Mouse (Mus musculus) lung, embryonic 16.5 days (tissue): ENCODE measurements at regions not wholly inside any gene's neighbourhood (a gene's known extent, or its start where the extent isn't known, plus 50 kb on each side); places are given as distances from the start of the nearest gene placed in this dataset.

Experiments
- ATAC-seq: fragments of 200-750 bp; cut with Nextera tagmentation; 2 replicates; pipeline ENCODE4 v1.8.0; 2017; ENCODE audit warnings: low read depth, mild to moderate bottlenecking, moderate library complexity
- H3K27ac ChIP-seq: fragments of 300-500 bp; sonication (generic); 2 replicates; pipeline ENCODE4 v1.5.1; 2014; ENCODE audit warnings: mild to moderate bottlenecking, control low read depth, low read length
- H3K27me3 ChIP-seq: fragments of 300-500 bp; sonication (generic); 2 replicates; pipeline ENCODE4 v1.6.1; 2014; ENCODE audit warnings: low read depth, low read length, mixed read lengths; ENCODE audit not compliant: control insufficient read depth, insufficient read depth
- H3K36me3 ChIP-seq: fragments of 300-500 bp; sonication (generic); 2 replicates; pipeline ENCODE4 v1.6.1; 2014; ENCODE audit warnings: low read length; ENCODE audit not compliant: control insufficient read depth, insufficient read depth
- H3K4me1 ChIP-seq: fragments of 300-500 bp; sonication (generic); replicated peaks from 2 replicates; pipeline ENCODE4 v1.6.1; 2014; ENCODE audit warnings: low read length, mixed read lengths; ENCODE audit not compliant: control insufficient read depth, insufficient read depth
- H3K4me2 ChIP-seq: fragments of 300-500 bp; sonication (generic); 2 replicates; pipeline ENCODE4 v1.6.1; 2014; ENCODE audit warnings: low read depth, low read length, control low read depth
- H3K4me3 ChIP-seq: fragments of 300-500 bp; sonication (generic); 2 replicates; pipeline ENCODE4 v1.5.1; 2014; ENCODE audit warnings: mild to moderate bottlenecking, low read length, control low read depth
- H3K9ac ChIP-seq: fragments of 300-500 bp; sonication (generic); 2 replicates; pipeline ENCODE4 v1.6.1; 2014; ENCODE audit warnings: low read length, control low read depth
- H3K9me3 ChIP-seq: fragments of 300-500 bp; sonication (generic); 2 replicates; pipeline ENCODE4 v1.6.1; 2016; ENCODE audit warnings: low read length; ENCODE audit not compliant: control insufficient read depth
- WGBS: fragments of 180-500 bp; shearing (Covaris S2); extraction: QIAGEN DNeasy Blood & Tissue Kit; methylation state at CpG from one replicate; pipeline ENCODE4 v1.1.7; 2014; 5-methylcytosine and 5-hydroxymethylcytosine counted together

- peaks cover 2% of the 10 kb centered on the region; the same call in 1 of the 2 replicates for H3K9me3 ChIP-seq
These were observed 60.8 kb downstream of the Mis18a start for GRCm38 (mm10) chr16:90666271-90666986.

GRCm38 (mm10) chr16:90664086-90664485 lies 63.1 kb downstream of the Mis18a start:
- no peaks in the 10 kb centered on the region for H3K4me1 ChIP-seq
- peaks cover 2% of the 10 kb centered on the region; the same call in 1 of the 2 replicates for H3K9me3 ChIP-seq
- no peak for ATAC-seq
- H3K9ac ChIP-seq, result no peak overlapping the region
- H3K4me3 ChIP-seq, result no peak overlapping the region
- WGBS, result 56% methylated on average over 9 of the region's 9 CpGs
- H3K27ac ChIP-seq, result no peak overlapping the region
- no peaks in the 10 kb centered on the region for H3K27me3 ChIP-seq
- no peaks in the 10 kb centered on the region for H3K36me3 ChIP-seq
- no peak overlapping the region for H3K4me2 ChIP-seq

More at GRCm38 (mm10) chr16:90666271-90666986, 60.8 kb downstream of the Mis18a start:
- Histone ChIP-seq H3K4me3 (no peak overlapping the region), H3K9ac (no peak overlapping the region), H3K27ac (no peak overlapping the region), H3K4me2 (no peak overlapping the region), H3K4me1 (no peaks in the 10 kb centered on the region), H3K36me3 (no peaks in the 10 kb centered on the region), H3K27me3 (no peaks in the 10 kb centered on the region)
- ATAC-seq, result no peak
- 87% methylated on average over 11 of the region's 11 CpGs for WGBS

- H3K9me3 ChIP-seq, result no peaks in the 10 kb centered on the region
- H3K27ac ChIP-seq, result no peak overlapping the region
- H3K4me1 ChIP-seq, result peaks cover 3% of the 10 kb centered on the region; the same call in 1 of the 2 replicates
- WGBS, result 78% methylated on average over 7 of the region's 7 CpGs
- no peak overlapping the region for H3K9ac ChIP-seq
- no peaks in the 10 kb centered on the region for H3K36me3 ChIP-seq
- H3K4me3 ChIP-seq, result no peak overlapping the region
- H3K4me2 ChIP-seq, result no peak overlapping the region
- no peaks in the 10 kb centered on the region for H3K27me3 ChIP-seq
- no peak for ATAC-seq
These were observed 69.2 kb downstream of the Mis18a start for GRCm38 (mm10) chr16:90658050-90658449.

GRCm38 (mm10) chr16:90657027-90657426 lies 70.2 kb downstream of the Mis18a start:
- no peaks in the 10 kb centered on the region for H3K27me3 ChIP-seq
- no peaks in the 10 kb centered on the region for H3K36me3 ChIP-seq
- 58% methylated on average over 9 of the region's 9 CpGs for WGBS
- 0 out of 2 replicates have a peak, but pooled peaks have one; percentile 7 for ATAC-seq
- H3K4me1 ChIP-seq, result peaks cover 3% of the 10 kb centered on the region; the same call in 1 of the 2 replicates
- no peaks in the 10 kb centered on the region for H3K9me3 ChIP-seq
- no peak overlapping the region for H3K4me3 ChIP-seq
- H3K4me2 ChIP-seq, result no peak overlapping the region
- H3K9ac ChIP-seq, result no peak overlapping the region
- no peak overlapping the region for H3K27ac ChIP-seq

GRCm38 (mm10) chr16:90656571-90657011 lies 70.6 kb downstream of the Mis18a start:
- Histone ChIP-seq H3K36me3 (no peaks in the 10 kb centered on the region), H3K27me3 (no peaks in the 10 kb centered on the region), H3K4me1 (peaks cover 3% of the 10 kb centered on the region; the same call in 1 of the 2 replicates), H3K4me3 (no peak overlapping the region), H3K9me3 (no peaks in the 10 kb centered on the region), H3K27ac (0 out of 2 replicates have a peak overlapping the region, but pooled peaks have one; percentile 17), H3K9ac (no peak overlapping the region), H3K4me2 (no peak overlapping the region)
- WGBS, result 56% methylated on average over 16 of the region's 16 CpGs
- ATAC-seq, result 0 out of 2 replicates have a peak, but pooled peaks have one; percentile 51

GRCm38 (mm10) chr16:90654853-90655252 lies 72.4 kb downstream of the Mis18a start:
- H3K27me3 ChIP-seq, result no peaks in the 10 kb centered on the region
- H3K4me2 ChIP-seq, result no peak overlapping the region
- H3K9me3 ChIP-seq, result no peaks in the 10 kb centered on the region
- H3K4me1 ChIP-seq, result peaks cover 3% of the 10 kb centered on the region; the same call in 1 of the 2 replicates
- no peak overlapping the region for H3K4me3 ChIP-seq
- no peak overlapping the region for H3K9ac ChIP-seq
- H3K36me3 ChIP-seq, result no peaks in the 10 kb centered on the region
- H3K27ac ChIP-seq, result no peak overlapping the region
- ATAC-seq, result no peak
- 84% methylated on average over 5 of the region's 5 CpGs for WGBS

- Histone ChIP-seq H3K4me1 (peaks cover 3% of the 10 kb centered on the region; the same call in 1 of the 2 replicates), H3K9ac (no peak overlapping the region), H3K27me3 (no peaks in the 10 kb centered on the region), H3K4me2 (no peak overlapping the region), H3K9me3 (no peaks in the 10 kb centered on the region), H3K27ac (no peak overlapping the region), H3K4me3 (no peak overlapping the region), H3K36me3 (no peaks in the 10 kb centered on the region)
- no peak for ATAC-seq
- WGBS, result 53% methylated on average over 4 of the region's 4 CpGs
These were observed 74.4 kb downstream of the Mis18a start for GRCm38 (mm10) chr16:90652821-90653220.

GRCm38 (mm10) chr16:90648161-90648560 lies 79.0 kb downstream of the Mis18a start:
- no peaks in the 10 kb centered on the region for H3K4me1 ChIP-seq
- no peaks in the 10 kb centered on the region for H3K27me3 ChIP-seq
- no peak overlapping the region for H3K27ac ChIP-seq
- WGBS, result 77% methylated on average over 4 of the region's 4 CpGs
- ATAC-seq, result no peak
- no peak overlapping the region for H3K4me2 ChIP-seq
- H3K9ac ChIP-seq, result no peak overlapping the region
- no peaks in the 10 kb centered on the region for H3K36me3 ChIP-seq
- no peaks in the 10 kb centered on the region for H3K9me3 ChIP-seq
- no peak overlapping the region for H3K4me3 ChIP-seq

- Histone ChIP-seq H3K27ac (no peak overlapping the region), H3K9me3 (no peaks in the 10 kb centered on the region), H3K27me3 (no peaks in the 10 kb centered on the region), H3K4me3 (no peak overlapping the region), H3K9ac (no peak overlapping the region), H3K4me1 (no peaks in the 10 kb centered on the region), H3K4me2 (no peak overlapping the region), H3K36me3 (no peaks in the 10 kb centered on the region)
- WGBS, result 88% methylated on average over 6 of the region's 6 CpGs
- no peak for ATAC-seq
These were observed 84.5 kb downstream of the Mis18a start for GRCm38 (mm10) chr16:90642671-90643070.
